Mouse (Mus musculus): ENCODE data around the gene Ring1.
A peak's percentile ranks its signal among the peaks of the same experiment; 100 is the strongest.
"Not testable (repeated sequence)": the region's sequence is repeated elsewhere in the genome, so short reads cannot be mapped to it uniquely, and the experiment has no call there.

The Ring1 gene

DNA sequence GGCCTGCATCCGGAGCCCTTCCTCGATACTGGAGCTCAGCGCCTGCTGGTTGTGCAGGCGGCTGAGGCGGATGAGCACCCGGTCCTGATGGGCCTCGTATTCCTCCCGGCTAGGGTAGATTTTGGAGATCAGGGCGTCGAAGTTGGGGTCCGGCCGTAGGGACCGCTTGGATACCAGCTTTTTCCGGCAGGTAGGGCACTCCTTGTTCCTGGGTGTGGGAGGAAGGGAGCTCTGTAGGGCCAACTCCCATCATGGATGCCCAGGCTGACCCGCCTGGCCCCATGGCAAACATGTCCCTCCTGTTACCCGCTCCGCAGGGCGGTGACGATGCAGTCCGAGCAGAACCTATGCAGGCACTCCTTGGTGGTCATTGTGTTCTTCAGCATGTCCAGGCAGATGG lies 1.5 kb downstream of the Ring1 start:
- H3K27me3 ChIP-seq (ENCODE audit: control insufficient read depth, insufficient read depth, low read length, poor library complexity, severe bottlenecking), result no peaks in the 10 kb centered on the region
- H3K36me3 ChIP-seq (ENCODE audit: control insufficient read depth, insufficient read depth, low read length, poor library complexity, severe bottlenecking), result peaks cover 4% of the 10 kb centered on the region
- no peak for DNase-seq (ENCODE audit: low read depth, low spot score)

GRCm38 (mm10) chr17:34022414-34022783 lies 2.1 kb downstream of the Ring1 start:
- no peak for DNase-seq (ENCODE audit: low read depth, low spot score)
- H3K27me3 ChIP-seq (ENCODE audit: control insufficient read depth, insufficient read depth, low read length, poor library complexity, severe bottlenecking), result no peaks in the 10 kb centered on the region
- peaks cover 4% of the 10 kb centered on the region for H3K36me3 ChIP-seq (ENCODE audit: control insufficient read depth, insufficient read depth, low read length, poor library complexity, severe bottlenecking)

DNA sequence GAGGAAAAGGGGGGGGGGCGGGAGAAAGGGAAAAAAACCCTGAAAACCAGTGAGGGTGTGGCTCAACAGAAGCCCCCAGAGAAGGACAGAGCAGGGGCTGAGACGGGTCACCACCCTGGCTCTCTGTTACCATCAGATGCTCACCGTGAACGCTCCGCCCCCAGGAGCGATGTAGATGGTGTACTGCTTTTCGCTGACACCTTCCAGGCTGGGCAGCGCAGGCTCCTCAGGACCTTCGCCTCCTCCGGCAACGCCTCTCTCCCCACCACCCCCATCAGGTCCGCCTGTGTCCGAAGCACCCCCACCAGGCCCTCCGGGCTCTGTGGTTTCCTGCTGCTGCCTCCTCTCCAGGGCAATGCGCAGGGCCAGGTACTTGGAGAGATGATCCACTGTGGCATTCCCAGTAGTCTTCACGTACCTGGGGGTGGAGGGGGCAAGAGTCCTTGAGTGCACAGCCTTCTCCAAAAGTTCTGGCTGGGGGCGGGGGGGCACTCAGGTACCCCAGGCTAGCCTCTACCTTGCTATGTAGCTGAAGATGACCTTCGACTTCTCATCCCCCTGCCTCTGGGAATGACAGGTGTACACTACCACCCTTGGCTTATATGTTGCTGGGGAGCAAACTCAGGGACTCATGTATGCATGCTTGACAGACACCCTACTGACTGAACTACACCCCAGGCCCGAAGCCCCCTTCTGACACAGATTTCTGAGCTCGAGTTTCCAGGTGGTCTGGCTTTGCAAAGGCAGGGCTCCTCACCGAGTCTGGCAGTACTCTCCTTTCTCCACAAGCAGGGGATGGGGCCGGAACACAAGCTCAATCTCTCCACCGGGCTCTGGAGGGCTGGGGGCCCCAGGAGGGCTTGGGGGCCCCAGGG lies 2.7 kb downstream of the Ring1 start:
- no peak for DNase-seq (ENCODE audit: low read depth, low spot score)
- H3K27me3 ChIP-seq (ENCODE audit: control insufficient read depth, insufficient read depth, low read length, poor library complexity, severe bottlenecking), result no peaks in the 10 kb centered on the region
- H3K36me3 ChIP-seq (ENCODE audit: control insufficient read depth, insufficient read depth, low read length, poor library complexity, severe bottlenecking), result peaks cover 4% of the 10 kb centered on the region

GRCm38 (mm10) chr17:34013436-34013835 lies 11.0 kb downstream of the Ring1 start:
- Histone ChIP-seq H3K36me3 (ENCODE audit: control insufficient read depth, insufficient read depth, low read length, poor library complexity, severe bottlenecking) (no peaks in the 10 kb centered on the region), H3K27me3 (ENCODE audit: control insufficient read depth, insufficient read depth, low read length, poor library complexity, severe bottlenecking) (no peaks in the 10 kb centered on the region)
- DNase-seq (ENCODE audit: low read depth, low spot score), result no peak

DNA sequence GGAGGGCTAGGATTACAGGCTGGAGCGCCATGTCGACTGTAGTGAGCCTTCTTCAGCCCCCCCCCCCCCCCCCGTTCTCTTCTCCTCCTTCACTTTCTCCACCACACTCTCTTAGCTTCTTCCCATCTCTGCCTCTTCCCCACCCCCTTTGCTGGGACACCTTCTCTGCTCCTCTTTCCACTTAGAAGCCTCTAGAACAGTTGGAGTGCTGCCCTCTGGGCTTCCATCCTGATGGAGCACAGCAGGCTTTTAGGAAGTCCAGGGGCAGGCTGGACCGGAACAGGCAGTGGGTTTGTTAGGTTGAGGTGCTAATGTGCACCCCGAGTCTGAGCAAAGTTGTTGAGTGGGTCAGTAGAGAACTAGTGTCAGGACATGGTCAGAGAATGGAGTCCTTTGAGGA lies 14.3 kb downstream of the Ring1 start:
- Histone ChIP-seq H3K36me3 (ENCODE audit: control insufficient read depth, insufficient read depth, low read length, poor library complexity, severe bottlenecking) (no peaks in the 10 kb centered on the region), H3K27me3 (ENCODE audit: control insufficient read depth, insufficient read depth, low read length, poor library complexity, severe bottlenecking) (no peaks in the 10 kb centered on the region; the same call in 1 of the 2 replicates)
- DNase-seq (ENCODE audit: low read depth, low spot score), result no peak

DNA sequence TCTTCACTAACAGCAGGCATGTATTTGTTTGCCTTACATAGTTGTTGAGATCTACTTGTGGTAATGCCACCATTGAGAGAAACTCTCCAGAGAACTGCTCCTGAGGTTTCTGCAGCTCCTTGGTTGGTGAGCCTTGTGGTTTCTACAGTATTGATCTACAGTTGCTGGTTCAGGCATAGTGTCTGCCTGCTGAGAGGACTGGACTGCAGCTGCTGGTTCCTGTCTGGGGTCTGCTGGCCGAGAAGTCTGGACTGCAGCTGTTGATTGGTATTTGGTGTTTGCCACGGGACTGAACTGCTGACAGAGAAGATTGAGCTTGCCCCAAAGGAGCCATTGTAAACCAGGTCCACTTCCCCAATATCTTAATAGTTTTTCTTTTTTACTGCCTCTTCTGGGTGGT lies 17.9 kb downstream of the Ring1 start:
- no peak for DNase-seq (ENCODE audit: low read depth, low spot score)

GRCm38 (mm10) chr17:34003426-34003825 lies 21.1 kb downstream of the Ring1 start:
- Histone ChIP-seq H3K36me3 (ENCODE audit: control insufficient read depth, insufficient read depth, low read length, poor library complexity, severe bottlenecking) (peaks cover 9% of the 10 kb centered on the region), H3K27me3 (ENCODE audit: control insufficient read depth, insufficient read depth, low read length, poor library complexity, severe bottlenecking) (no peaks in the 10 kb centered on the region; the same call in 1 of the 2 replicates)
- peak; percentile 73 for DNase-seq (ENCODE audit: low read depth, low spot score)

More for the DNA sequence above, 17.9 kb downstream of the Ring1 start:
- no peaks in the 10 kb centered on the region; the same call in 1 of the 2 replicates for H3K27me3 ChIP-seq (ENCODE audit: control insufficient read depth, insufficient read depth, low read length, poor library complexity, severe bottlenecking)
- no peaks in the 10 kb centered on the region for H3K36me3 ChIP-seq (ENCODE audit: control insufficient read depth, insufficient read depth, low read length, poor library complexity, severe bottlenecking)

DNA sequence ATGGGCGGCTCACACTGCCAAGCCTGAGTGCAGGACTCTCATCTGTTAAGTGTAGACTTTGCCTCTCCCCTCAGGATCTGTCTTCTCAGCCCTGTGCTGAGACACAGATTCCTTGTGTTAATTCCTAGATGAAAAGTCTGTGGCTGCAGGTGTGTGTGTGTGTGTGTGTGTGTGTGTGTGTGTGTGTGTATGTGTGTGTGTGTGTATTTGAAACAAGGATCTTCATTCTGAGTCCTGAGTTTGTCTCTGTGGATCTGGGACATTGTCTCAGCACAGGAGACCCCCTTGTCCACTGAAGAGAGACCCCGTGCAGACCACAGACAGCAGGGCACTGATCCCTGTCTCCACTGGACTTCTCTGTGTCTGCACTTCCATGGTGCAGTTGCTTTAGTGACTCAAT lies 23.7 kb downstream of the Ring1 start:
- DNase-seq (ENCODE audit: low read depth, low spot score); H3K27me3 ChIP-seq (ENCODE audit: control insufficient read depth, insufficient read depth, low read length, poor library complexity, severe bottlenecking): not testable (repeated sequence)
- H3K36me3 ChIP-seq (ENCODE audit: control insufficient read depth, insufficient read depth, low read length, poor library complexity, severe bottlenecking), result peaks cover 28% of the 10 kb centered on the region

DNA sequence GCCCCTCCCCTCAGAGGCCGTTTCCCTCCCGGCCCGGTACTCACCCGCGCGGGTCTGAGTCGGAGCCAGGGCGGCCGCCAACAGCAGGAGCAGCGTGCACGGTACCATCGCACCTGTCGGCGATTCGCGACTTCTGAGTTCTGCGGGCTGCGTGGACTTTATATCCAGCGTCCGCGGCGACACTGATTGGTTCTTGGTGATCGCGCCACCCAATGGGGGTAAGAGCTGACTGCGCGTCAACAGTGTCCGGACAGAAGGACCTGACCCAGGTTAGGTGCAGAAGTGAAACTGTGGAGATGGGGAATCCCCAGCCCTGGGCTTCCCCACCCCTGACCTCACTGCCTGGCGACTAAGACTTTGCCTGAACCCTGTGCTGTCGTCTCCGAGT lies 24.3 kb downstream of the Ring1 start, which contains the start of gene H2-K1:
H2-K1 (minus strand) TSS at position 198 of the 388 bp plus-strand sequence.
- Histone ChIP-seq H3K36me3 (ENCODE audit: control insufficient read depth, insufficient read depth, low read length, poor library complexity, severe bottlenecking) (peaks cover 31% of the 10 kb centered on the region), H3K27me3 (ENCODE audit: control insufficient read depth, insufficient read depth, low read length, poor library complexity, severe bottlenecking) (no peaks in the 10 kb centered on the region)
- DNase-seq (ENCODE audit: low read depth, low spot score), result peak; percentile 100

GRCm38 (mm10) chr17:33999341-34000149 lies 24.9 kb downstream of the Ring1 start:
- DNase-seq (ENCODE audit: low read depth, low spot score), result peak; percentile 48

DNA sequence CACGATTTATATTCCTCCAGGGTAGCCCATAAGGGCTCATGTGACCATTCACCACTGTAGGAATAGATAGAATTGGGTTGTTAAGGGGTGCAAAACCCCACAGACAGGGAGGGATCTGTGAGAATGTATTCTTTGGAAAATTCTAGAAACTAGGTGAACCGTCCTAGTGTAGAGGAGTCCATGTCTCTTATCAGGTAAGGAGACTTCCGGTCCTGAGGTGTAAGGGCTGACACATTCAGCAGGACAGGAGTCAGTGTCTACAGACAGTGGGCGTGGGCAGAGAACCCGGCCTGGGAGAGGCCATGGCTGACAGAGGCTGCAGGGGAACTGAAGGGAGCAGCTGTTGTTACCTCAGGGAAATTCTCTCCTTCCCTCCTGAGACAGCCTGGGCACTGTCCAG lies 25.8 kb downstream of the Ring1 start:
- peak; percentile 59 for DNase-seq (ENCODE audit: low read depth, low spot score)
- peaks cover 31% of the 10 kb centered on the region for H3K36me3 ChIP-seq (ENCODE audit: control insufficient read depth, insufficient read depth, low read length, poor library complexity, severe bottlenecking)
- not testable (repeated sequence) for H3K27me3 ChIP-seq (ENCODE audit: control insufficient read depth, insufficient read depth, low read length, poor library complexity, severe bottlenecking)

More at GRCm38 (mm10) chr17:33999341-34000149, 24.9 kb downstream of the Ring1 start:
- H3K27me3 ChIP-seq (ENCODE audit: control insufficient read depth, insufficient read depth, low read length, poor library complexity, severe bottlenecking), result no peaks in the 10 kb centered on the region
- peaks cover 31% of the 10 kb centered on the region for H3K36me3 ChIP-seq (ENCODE audit: control insufficient read depth, insufficient read depth, low read length, poor library complexity, severe bottlenecking)

DNA sequence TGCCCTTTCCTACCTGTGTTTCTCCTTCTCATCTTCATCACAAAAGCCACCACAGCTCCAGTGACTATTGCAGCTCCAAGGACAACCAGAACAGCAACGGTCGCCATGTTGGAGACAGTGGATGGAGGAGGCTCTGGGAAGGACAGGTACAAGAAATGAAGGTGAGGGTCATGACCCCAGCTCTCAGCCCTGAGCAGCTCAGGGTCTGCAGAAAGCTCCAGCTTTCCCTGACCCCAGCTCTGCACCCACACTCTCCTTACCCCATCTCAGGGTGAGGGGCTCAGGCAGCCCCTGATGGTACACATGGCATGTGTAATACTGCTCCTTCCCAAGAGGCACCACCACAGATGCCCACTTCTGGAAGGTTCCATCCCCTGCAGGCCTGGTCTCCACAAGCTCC lies 27.5 kb downstream of the Ring1 start:
- H3K36me3 ChIP-seq (ENCODE audit: control insufficient read depth, insufficient read depth, low read length, poor library complexity, severe bottlenecking), result peaks cover 31% of the 10 kb centered on the region
- not testable (repeated sequence) for DNase-seq (ENCODE audit: low read depth, low spot score); H3K27me3 ChIP-seq (ENCODE audit: control insufficient read depth, insufficient read depth, low read length, poor library complexity, severe bottlenecking)

DNA sequence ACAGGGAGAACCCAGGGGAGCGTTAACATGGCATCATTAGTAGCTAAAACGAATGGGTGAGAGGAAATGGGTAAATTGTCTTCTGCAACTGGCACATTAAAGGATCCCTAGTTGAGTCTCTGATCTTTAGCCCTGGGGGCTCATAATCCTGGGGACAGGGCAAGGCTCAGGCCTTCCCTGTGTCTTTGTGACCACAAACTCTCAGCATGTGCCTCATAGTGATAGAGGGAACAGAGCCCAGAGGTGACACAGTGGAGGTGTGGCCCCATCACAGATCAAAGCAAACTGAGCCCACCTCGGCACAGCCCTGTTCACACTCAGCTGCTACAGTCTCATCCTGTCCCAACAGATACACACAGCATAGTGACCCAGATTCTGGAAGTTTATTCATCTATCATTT lies 28.8 kb downstream of the Ring1 start:
- Histone ChIP-seq H3K27me3 (ENCODE audit: control insufficient read depth, insufficient read depth, low read length, poor library complexity, severe bottlenecking) (no peaks in the 10 kb centered on the region), H3K36me3 (ENCODE audit: control insufficient read depth, insufficient read depth, low read length, poor library complexity, severe bottlenecking) (peaks cover 31% of the 10 kb centered on the region)
- no peak for DNase-seq (ENCODE audit: low read depth, low spot score)

DNA sequence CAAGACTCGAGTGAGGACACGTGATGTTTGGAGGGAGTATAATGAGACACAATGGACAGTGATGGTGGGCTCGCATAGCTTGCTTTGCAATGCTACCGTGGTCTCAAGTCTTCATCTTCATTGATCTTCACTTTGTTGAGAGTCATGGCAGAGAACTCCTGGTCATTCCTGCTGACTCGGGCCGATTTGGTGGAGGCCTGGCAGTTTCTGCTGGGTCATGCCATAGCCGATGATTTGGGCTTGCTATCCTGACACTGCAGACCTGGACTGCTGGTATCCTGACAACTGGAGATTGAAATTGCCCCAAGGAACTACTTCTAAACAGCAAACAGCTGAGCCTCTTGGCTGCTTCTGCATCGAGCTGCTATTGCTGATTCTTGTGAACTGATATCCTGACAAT lies 29.5 kb downstream of the Ring1 start:
- H3K27me3 ChIP-seq (ENCODE audit: control insufficient read depth, insufficient read depth, low read length, poor library complexity, severe bottlenecking), result no peaks in the 10 kb centered on the region
- peaks cover 31% of the 10 kb centered on the region for H3K36me3 ChIP-seq (ENCODE audit: control insufficient read depth, insufficient read depth, low read length, poor library complexity, severe bottlenecking)
- no peak for DNase-seq (ENCODE audit: low read depth, low spot score)

Measured in splenic B cell, adult 2 months (primary cell).